Mouse (Mus musculus) urinary bladder, adult 18-20 months (tissue): ENCODE data around the gene 4930404N11Rik.
A peak's percentile ranks its signal among the peaks of the same experiment; 100 is the strongest.

Source experiments
- DNase-seq, 2 experiments: peaks; one replicate each; pipeline ENCODE4 v3.0.0; 2022; ENCODE audit warnings: low spot score in 2 of 2, mixed read lengths in 2 of 2

Gene 4930404N11Rik

DNA sequence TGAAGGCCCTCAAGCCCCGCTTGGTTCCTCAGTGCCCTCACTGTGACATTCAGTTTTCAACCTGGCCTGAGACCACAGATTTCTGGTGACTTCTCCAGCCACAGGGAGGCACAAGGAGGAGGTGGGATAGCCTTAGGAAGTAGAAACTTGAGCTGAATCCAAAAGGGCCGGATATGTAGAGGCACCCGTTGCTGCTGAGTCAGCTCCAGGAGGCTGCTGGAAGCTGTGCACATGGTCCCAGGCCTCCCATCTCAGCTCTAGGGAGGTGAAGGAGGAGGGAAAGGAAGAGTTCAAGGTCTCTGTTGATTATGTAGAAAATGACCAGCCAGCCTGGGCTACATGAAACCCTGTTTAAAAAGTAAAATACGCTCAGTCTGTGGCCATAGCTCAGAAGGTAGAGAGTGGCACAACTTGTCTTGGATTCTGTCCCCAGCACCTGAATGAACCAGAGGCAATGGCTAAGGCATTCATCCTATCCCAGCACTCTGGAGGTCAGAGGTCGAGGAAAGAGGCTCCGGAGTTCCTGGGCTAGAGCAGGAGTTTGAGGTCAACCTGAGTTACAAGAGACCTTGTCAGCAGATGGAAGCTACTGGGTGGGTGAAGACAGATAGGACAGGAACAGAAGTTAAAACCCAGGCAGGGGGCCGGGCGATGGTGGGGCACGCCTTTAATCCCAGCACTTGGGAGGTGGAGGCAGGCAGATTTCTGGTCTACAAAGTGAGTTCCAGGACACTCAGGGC, 10.7 kb downstream of the 4930404N11Rik start:
- DNase-seq: no peak

DNA sequence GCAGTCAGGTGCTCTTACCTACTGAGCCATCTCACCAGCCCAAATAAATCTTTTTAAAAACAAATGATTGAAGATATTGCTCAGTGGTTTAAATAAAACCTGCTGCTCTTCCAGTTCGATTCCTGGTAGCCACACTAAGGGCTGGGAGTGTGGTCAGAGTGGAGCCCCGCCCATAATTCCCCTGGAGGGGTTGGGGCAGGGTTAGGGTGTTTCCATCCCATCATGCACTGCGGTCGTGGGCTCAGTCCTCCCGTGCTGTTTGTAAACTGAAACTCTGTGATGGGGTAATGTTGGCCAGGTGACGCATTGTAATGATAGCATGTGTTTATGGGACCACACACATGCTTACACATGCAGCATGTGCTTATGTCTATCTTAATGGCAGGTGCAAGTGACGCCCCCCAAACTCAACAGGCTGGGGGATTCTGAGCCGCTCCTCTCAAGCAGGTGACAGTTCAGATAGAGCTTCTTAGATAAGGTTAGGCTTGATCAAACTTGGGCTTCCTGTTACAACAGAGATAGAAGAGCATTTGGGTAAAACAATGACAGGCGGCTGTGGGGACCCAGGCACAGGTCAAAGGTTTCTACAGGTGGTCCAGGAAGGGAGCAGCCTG, 13.8 kb downstream of the 4930404N11Rik start:
- no peak for DNase-seq

DNA sequence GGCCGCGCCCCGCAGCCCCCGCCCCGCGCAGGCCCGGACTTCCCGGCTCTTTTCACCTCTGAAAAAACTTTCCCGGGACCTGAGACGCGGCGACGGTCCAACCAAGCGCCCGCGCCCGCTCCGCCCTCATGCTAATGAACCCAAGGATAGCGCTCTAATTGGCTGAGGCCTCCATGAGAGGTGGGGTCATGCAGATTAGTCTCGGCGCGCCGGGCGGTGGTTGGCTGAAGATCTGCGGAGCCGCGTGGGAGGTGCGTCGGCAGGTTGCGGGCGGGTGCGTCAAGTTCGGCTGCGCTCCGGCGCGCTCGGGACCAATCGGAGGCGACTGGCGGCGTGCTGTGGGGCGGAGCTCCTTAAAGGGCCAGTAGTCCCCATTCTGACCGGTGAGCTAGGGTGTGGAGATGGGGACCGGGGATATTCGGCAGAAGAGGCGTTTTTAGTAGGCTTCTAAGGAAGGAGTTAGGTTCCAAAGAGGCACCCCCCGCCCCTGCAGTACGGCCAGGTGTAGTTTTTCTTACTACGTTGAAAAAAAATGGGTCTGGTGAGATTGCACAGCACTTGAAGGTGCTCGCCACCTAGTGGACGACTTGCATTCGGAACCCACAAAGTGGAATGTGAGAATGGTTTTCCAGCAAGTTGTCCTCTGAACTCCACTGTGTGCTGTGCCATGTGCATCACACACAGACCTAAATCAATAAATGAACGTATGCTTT, 15.1 kb downstream of the 4930404N11Rik start, which contains the start of gene Hmg20b:
Gene Hmg20b (minus strand): TSS at position 130 of the 713 bp plus-strand sequence.
- DNase-seq: peak; percentile 94 to 99

DNA sequence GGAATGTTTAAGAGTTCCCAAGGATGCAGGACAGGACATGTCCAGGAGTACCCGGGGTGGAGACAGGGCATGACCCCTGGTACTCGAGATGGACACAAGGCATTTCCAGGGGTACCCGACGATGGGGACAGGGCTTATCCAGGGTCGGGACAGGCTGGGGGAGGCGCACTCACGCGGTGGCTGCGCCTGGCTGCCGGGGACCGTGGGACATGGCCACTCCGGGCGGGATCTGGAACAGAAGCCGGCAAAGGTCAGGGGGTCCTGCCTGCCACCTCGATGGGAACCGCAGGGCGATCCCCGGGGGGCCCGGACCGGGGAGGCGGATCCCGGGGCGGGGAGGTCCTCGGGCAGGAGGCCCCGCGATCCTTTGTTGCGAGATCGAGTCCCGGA, 15.7 kb downstream of the 4930404N11Rik start:
- no peak for DNase-seq

DNA sequence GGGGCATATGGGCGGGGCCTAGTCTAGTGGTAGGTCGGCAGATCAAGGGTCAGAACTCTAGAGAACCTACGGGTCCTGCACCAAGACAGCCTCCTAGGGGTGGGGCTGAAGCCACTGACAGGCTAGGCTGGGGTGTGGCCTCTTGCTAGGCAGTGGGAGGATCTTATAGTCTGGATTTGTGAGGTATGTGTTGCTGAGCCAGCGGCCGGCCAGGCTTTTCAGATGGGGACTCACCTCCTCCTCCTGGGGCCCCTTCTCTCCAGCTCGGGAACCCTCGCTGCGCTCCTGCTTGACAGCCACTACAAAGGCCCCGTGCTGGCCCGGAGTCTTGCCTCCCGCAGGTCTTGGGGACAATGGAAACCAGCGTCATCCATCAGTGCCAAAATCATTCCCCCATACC, 16.5 kb downstream of the 4930404N11Rik start:
- DNase-seq: no peak

DNA sequence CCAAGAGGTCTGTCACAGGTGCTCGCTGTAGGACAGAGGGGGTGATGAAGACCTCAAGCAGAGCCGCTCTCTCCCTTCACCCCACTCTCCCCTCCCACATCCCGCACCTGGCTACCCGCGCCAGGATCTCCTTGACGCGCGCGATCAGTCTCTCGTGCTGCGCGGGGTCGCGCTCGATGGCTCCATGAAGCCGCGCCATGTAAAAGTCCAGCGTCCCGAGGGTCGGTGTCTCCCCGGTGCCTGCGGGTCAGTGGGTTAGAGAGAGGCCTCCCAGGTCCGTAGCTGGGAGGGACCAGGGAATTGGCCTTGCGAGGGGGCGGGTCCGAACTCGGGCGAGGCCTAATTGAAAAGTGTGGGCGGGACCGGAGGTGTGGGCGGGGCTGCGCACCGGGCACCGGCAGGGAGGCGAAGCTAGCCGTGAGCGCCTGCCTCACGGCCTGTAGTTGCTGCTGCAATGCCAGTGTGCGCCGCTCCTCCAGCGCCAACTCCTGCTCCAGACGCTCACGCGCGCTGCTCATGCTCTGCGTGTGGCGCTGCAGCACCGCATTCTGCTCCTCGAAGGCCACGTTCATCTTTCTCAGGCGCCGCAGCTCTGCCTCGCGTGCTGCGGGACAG, 19.1 kb downstream of the 4930404N11Rik start:
- peak; percentile 61 to 63 for DNase-seq

DNA sequence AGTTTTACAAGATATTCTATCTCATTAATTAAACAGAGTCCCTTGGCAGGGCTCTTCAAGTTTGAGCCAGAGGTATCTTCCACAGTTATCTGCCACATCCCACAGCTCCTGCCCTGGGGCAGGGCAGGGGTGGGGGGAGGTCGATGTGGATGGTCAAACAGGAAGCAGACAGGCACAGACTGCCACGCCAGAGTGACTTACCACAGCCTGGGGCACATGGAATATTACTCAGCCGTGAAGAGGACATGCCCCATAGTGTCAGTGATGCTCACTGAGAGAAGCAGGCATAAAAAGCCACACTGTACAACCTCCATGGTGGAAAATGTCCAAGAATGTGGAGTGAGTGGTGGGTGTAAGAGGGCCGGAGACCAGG, 20.5 kb downstream of the 4930404N11Rik start:
- DNase-seq: no peak

DNA sequence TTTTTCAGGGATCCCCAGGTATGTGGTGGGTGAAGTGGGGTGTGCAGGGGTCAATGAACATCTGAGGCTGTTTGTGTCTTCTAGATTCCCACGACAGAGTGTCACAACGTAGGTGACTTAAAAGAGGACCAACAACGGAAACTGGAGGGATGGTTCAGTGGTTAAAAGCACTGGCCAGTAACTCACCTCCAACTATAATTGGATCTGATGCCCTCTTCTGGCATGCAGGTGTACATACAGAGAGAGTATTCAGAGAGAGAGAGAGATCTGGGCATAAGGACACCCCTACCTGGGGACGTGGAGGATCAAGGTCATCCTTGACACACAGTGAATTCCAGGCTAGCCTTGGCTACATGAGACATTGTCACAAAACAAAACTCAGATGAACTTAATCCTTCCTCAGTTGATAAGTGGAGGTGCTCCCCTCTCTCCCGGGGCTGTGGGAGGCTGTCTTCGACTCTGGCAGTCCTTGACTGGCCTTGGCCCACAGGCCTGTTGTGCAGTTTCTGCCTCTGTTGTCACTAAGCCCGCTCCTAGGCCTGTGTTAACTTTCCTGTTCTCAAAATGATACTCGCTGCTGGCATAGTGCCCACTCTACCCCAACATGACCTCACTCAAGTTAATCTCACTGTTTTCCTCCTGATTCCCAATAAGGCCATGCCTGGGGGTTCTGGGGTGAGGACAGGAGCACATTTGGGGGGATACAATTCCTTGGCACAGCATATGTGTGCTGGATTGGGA, 21.0 kb downstream of the 4930404N11Rik start:
- DNase-seq: no peak

DNA sequence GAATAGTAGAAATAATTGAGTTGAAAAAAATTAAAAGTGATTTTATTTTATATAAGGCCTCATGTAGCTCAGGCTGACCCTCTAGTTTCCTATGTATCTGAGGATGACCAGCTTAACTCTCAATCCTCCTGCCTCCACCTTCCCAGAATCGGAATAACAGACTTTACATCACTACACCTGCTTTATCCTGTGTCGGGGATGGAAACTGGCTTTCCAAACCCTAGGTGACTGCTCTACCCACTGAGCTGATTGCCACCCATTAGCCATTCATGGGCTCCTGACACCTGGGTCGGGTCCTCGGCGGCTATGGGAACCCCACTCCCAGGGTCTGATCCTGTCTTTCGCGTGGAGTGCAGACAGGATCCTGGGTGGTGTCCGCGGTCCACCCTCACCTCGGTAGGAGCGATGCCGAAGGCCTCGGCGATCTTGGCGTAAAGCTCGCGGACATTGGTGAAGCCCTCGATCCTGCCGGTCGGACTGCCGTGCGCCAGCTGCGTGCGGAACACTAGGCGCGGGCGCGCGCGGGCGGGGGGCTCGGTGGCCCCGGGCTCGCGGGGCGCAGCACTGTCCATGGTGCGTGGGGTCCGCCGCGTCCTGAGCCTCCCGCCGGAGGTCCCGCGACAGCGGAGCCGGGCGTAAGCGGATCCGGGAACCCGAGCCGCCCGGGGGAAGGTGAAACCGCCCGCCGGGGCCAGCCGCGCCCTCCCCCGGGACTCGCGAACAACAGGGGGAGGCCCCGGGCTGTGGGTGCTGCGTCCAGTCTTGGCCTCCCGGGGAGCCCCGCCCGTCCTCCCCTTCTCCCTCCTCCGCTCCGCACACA, 22.7 kb downstream of the 4930404N11Rik start, which contains the start of gene Gipc3:
Gene Gipc3 (minus strand): TSS at position 581 of the 820 bp plus-strand sequence.
- no peak for DNase-seq

DNA sequence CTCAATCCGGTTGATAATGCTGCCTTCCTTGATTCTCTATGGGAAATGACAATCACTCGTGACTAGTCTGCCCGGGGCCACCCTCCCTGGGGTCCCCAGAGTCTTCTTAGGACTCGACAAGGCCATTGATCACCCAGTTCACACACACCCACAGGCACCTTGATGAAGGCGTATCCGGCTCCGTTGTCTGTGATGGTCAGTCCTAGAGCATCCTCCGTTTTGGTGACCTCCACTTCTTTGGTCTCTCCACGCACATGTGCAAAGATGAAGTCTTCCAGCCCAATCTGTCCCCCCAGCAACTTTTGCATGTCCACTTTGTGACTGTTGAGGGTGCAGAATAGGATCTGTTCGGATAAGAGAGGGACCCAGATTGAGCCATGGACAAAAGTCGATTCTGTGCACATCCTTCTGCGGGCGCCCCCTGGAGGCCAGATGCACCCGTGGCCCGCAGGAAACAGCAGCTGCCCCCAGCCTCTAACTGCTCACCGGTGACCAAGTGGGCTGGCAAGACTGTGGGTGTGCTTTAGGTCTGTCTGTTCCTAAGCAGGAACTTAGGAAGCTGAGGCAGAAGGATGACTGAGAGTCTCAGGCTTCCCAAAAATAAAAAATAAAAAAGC, 24.2 kb downstream of the 4930404N11Rik start:
- DNase-seq: peak in 1 of 2 experiments; percentile 59

DNA sequence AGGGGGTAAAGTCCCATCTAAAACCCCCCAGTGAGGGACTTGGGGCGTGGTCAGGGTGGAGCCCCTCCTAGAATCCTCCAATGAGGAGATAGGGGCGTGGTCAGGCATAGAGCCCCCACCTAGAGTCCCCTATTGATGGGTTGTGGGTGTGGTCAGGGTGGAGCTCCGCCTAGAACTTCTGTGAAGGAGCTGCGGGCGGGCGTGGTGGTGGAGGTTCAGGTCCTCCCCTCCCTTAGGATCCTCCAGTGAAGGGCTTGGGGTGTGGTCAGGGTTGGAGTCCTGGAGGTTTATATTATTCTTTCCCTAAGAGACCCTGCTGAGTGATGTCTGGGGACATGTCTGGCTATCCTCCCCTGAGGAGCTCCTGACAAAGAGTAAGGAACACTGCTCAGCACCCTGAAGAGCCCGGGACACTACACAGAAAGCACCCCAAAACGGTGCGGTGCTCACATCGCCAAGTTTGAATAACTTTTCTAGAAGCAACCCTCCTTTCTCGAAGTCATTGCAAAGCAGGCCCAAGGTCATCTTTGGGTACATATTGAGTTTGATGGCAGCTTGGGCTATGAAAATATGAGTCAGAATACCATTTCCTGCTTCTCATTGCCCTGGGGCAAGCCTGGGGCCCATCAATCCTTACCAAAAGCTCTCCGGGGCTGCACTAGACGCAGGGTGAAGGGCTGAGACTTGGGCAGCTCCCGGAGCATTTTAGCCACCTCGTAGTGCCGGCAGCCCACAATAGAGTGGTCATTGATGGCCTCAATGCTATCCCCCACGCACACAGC, 24.9 kb downstream of the 4930404N11Rik start:
- DNase-seq: no peak

DNA sequence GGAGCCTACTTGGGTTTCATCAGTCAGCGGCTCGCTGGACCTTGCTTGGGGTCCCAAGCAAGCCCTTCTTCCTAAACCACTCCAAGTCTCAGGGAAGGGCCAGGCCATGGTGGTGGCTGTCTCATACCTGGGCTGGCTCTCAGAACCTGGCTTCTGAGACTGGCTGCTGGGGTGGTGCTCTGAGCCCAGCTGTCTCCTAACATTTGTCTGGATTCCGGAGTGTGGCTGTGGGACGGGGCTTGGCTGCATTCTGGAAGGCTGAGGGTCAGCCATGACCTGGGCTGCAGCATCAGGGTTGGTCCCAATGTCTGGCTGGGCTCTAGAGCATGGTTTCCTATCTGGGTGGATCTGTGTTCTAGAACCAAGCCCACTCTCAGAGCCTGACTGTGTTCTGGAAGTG, 29.1 kb downstream of the 4930404N11Rik start:
- DNase-seq: no peak

DNA sequence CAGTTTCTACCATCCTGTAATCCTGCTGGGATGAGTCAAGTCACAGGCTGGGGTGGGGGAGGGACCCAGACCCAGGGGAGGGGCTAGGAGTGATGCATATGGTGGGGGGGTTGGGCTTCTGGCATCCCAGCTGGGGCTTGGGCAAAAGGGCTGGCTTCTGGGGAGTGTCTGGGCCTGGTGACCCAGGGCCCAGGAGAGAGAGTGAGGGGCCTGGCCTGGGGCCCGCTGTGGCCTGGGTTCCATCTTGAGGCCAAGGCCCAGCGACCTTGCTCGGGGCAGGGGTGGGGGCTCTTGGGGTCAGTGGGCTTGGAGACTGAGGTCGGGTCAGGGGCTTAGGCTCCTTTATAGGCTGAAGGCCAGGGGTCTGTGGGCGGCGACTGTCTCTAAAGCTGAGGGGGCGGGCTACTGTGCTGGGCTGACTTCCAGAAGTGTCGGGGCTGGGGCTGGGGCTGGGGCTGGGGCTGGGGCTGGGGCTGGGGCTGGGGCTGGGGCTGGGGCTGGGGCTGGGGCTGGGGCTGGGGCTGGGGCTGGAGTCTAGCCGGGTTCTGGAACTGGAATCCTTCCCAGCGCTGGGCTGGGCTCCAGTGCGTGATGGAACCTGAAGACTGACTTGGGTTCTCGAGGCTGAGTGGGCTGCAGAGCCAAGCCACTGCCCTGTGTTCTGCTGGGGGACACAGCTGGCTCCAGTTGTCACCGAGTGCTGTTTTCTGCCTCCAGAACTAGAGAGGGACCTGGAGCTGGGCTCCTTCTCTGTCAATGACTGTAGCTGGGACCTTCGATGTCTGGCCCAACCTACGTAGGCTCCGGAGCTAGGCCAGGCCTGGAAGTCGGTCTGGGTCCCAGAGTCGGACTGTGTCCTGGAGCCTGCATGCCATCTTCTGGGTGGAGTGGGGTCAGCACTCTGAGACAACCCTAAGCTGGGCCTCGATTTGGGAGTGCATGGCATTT, 29.9 kb downstream of the 4930404N11Rik start:
- no peak for DNase-seq

DNA sequence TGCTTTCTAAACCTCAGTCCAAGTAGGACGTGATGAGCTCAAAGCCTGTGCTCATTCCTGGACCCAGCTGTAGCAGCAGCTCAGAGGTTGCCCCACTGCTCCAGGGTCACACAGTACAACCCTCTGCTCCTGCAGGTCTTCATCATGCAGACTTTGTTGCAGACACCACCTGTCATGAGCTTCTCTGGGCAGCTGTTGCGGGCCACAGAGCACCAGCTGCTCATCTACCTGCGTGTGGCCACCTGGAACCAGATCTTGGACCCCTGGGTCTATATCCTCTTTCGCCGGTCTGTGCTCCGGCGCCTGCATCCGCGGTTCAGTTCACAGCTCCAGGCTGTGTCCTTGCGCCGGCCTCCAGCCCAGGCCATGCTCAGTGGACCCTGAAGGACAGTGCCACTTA, 31.3 kb downstream of the 4930404N11Rik start:
- DNase-seq: no peak

DNA sequence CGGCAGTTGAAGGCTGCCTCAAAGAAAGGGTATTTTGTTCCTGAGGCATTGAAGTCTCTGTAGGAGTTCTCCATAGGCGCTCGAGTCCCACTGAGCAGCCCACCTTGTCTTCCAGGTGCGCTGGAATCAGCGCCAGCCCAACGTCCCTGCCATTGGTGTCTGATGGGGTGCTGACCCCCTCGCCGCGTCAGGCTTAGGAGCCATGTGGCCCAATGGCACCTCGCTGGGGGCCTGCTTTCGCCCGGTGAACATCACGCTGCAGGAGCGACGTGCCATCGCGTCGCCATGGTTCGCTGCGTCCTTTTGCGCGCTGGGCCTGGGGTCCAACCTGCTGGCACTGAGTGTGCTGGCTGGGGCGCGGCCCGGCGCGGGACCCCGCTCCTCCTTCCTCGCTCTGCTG, 33.3 kb downstream of the 4930404N11Rik start:
- no peak for DNase-seq

DNA sequence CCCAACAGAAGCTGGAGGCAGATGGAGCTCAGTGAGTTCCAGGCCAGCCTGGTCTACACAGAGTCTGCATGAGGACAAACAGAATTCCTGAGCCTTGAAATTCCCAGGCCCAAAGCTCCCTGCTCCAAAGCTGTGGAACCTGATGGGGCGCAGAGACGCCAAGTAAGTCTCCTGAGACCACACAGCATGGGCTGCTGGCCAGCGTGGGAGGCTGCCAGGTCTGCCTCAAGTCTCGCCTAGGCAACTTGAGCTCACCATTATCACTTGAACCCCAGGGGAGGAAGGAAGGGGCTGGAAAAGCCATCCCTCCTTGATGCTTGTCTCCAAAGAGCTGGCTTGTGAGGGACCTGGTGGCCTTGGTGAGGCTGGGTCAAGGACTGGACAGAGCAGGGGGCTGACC, 35.6 kb downstream of the 4930404N11Rik start:
- no peak for DNase-seq

DNA sequence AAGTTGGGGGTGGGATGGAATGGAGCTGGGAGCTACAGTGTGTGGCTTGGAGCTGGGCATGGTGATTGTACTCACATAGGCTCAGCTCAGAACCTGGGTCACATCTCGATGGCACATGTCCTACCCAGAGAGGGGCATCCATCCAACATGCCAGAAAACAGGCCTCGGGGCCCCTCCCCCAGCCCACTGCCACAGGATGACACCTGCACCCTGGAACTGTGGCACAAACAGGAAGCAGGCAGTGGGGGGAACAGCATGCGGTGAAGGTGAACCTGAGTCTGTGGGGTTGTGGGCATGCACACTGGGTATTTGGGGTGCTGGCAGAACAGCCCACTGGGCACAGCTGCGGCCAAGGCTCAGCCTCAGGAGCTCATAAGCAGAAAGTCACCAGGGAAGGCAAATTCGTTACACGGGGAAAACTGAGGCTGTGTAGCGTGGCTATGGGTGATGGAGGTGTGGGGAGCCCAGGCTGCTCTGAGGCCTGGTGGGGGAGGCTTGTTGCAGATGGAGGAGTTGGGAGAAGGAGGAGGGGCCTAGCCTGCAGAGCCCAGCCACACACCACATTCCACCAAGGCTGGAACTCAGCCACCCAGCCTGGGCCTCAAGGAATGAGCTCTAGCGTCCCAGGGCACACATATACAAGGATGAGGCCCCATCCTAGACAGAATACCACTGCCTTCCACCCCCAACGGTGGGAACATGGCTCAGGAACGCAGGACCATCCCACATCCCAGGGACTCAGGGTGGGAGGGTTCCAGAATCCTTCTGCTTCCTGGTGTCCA, 36.2 kb downstream of the 4930404N11Rik start:
- no peak for DNase-seq

DNA sequence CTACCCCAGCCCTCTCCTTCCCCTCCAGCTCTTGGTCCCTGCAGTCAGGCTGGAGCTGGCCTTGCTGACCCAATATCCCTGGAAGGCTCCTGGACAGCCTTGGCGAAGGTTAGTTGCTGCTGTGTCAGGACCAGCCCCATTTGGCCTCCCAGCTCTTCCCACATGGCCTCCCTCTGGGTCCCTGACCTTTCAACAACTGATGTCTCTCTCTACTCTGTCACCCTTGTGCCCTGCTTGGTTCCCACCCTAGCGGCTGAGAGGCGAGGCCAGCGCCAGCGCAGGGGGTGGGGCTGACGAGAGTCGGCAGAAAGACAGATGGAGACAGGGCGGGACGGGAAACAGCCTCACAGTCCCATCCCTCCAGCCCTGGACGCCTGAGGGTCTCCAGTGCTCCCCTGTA, 37.2 kb downstream of the 4930404N11Rik start, which contains the start of gene Tbxa2r:
Gene Tbxa2r (plus strand): TSS at position 346 of the 400 bp plus-strand sequence.
- DNase-seq: no peak
